Mouse (Mus musculus) megakaryocyte, embryonic 14.5 days (primary cell): Measurements from ENCODE around the gene Aldh16a1. TPM values are rescaled to one million over a fixed set of nuclear protein-coding genes. Genes with fewer than 3 reads are reported as not detected.

ENCODE experiments used
- H3K27me3 ChIP-seq: replicated peaks from 2 replicates; pipeline ENCODE3; 2012; ENCODE audit warnings: inconsistent platforms
- H3K36me3 ChIP-seq: replicated peaks from 2 replicates; pipeline ENCODE3; 2012; ENCODE audit warnings: low read length, inconsistent platforms, mixed read lengths
- H3K4me1 ChIP-seq: 2 replicates; pipeline ENCODE4 v1.6.1; 2012; ENCODE audit warnings: inconsistent platforms
- H3K4me3 ChIP-seq: replicated peaks from 2 replicates; pipeline ENCODE3; 2012; ENCODE audit warnings: moderate library complexity, mild to moderate bottlenecking, inconsistent platforms
- H3K9me3 ChIP-seq: 2 replicates; pipeline ENCODE4 v1.6.1; 2012; ENCODE audit warnings: inconsistent platforms
- FLI1 ChIP-seq: IDR thresholded peaks from 2 replicates; pipeline ENCODE4 v1.6.1; 2012; ENCODE audit warnings: low read length, inconsistent platforms, mixed read lengths
- GATA1 ChIP-seq: IDR thresholded peaks from 3 replicates; pipeline ENCODE4 v1.6.1; 2012; ENCODE audit warnings: mixed read lengths, low read length, inconsistent platforms, borderline replicate concordance
- polyA plus RNA-seq: library from polyadenylated mRNA; stranded (reverse); fragments of >175 nt; gene quantifications from 2 replicates; pipeline ENCODE4 v1.2.3, GENCODE M21; 2012; ENCODE audit warnings: low replicate concordance; ENCODE audit not compliant: insufficient read depth

Gene Aldh16a1
- polyA plus RNA-seq, 1 experiment, result 76.4 TPM

GRCm38 (mm10) chr7:45192585-45193310, 38.4 kb upstream of the Aldh16a1 start:
- H3K36me3 ChIP-seq, result no peaks in the 10 kb centered on the region
- peaks cover 62% of the 10 kb centered on the region for H3K4me1 ChIP-seq
- no peak overlapping the region for H3K4me3 ChIP-seq
- H3K9me3 ChIP-seq, result no peaks in the 10 kb centered on the region
- peaks cover 97% of the 10 kb centered on the region for H3K27me3 ChIP-seq
- TF ChIP-seq GATA1, result no peak
- no peak for TF ChIP-seq FLI1

DNA sequence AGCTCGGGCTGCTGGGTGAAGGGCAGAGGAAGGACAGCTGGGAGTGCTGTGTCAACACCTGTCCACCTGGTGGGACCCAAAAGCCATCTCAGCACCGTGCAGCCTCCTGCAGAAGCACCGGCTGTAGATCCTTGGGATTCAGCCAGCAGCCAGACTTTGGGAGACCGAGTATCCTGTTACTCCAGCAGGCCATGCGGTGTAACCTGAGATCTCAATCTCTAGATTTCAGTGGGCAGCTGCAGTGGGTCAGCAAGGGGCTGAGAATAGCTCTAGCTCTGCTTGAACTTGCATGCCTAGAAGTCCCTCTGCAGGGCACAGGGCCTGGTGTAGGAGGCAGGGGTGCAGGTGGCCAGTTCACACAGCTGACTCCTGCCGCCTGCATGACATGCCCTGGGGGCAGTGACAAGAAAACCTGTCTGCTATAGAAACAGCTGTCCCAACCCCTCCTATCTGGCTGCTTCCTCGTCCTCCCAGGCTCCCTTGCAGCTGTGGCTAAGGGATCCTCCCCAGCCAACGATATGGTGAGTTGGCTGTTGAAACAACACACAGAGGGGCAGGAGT, 37.5 kb upstream of the Aldh16a1 start:
- Histone ChIP-seq H3K36me3 (no peaks in the 10 kb centered on the region), H3K4me3 (no peak overlapping the region), H3K9me3 (no peaks in the 10 kb centered on the region), H3K27me3 (peaks cover 96% of the 10 kb centered on the region), H3K4me1 (peaks cover 58% of the 10 kb centered on the region)
- TF ChIP-seq GATA1 (no peak), FLI1 (no peak)

DNA sequence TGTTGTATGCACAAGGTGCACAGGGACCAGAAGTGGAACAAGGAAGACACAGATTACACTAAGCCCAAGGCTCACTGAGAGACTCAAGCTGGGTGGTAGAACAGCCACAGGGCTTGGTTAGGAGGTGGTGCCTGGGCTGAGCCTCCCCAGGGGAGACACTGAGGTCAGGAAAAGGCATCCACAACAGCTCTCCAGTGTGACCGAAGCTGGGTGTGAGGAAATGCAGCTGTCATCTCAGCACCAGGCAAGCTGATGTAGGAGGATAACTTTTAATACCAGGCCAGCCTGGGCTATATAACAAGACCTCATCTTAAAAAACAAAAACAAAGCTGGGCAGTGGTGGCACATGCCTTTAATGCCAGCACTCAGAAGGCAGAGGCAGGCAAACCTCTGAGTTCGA, 36.8 kb upstream of the Aldh16a1 start:
- no peaks in the 10 kb centered on the region for H3K36me3 ChIP-seq
- TF ChIP-seq GATA1 (no peak), FLI1 (no peak)
- H3K4me1 ChIP-seq, result peaks cover 57% of the 10 kb centered on the region
- no peaks in the 10 kb centered on the region for H3K9me3 ChIP-seq
- no peak overlapping the region for H3K4me3 ChIP-seq
- peaks cover 96% of the 10 kb centered on the region for H3K27me3 ChIP-seq

- peaks cover 49% of the 10 kb centered on the region for H3K4me1 ChIP-seq
- TF ChIP-seq GATA1 (no peak), FLI1 (no peak)
- peaks cover 96% of the 10 kb centered on the region for H3K27me3 ChIP-seq
- H3K36me3 ChIP-seq, result no peaks in the 10 kb centered on the region
- H3K9me3 ChIP-seq, result no peaks in the 10 kb centered on the region
- no peak overlapping the region for H3K4me3 ChIP-seq
These were observed 35.8 kb upstream of the Aldh16a1 start for GRCm38 (mm10) chr7:45190186-45190585.

DNA sequence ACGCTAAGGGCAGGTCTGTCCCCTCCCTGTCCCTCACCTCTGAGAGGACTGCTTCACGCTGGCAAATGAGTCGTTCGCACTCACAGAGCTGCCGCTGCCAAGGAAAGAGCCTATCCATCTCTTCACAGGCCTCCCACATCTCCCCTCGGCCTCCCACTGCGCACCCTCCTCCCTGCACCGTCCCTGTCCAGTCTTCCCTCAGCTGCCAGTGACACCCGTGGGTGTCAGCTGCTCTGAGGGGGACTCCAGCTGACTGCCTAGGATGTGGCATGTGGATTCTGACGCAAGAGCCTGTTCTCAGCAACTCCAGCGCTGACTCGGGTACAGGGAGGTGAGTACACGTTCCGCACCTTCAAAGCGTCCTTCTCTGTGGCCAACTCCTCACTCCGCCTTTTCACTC, 35.2 kb upstream of the Aldh16a1 start:
- Histone ChIP-seq H3K36me3 (no peaks in the 10 kb centered on the region), H3K4me1 (peaks cover 51% of the 10 kb centered on the region), H3K4me3 (no peak overlapping the region), H3K27me3 (peaks cover 96% of the 10 kb centered on the region), H3K9me3 (no peaks in the 10 kb centered on the region)
- no peak for TF ChIP-seq GATA1
- no peak for TF ChIP-seq FLI1

- no peaks in the 10 kb centered on the region for H3K36me3 ChIP-seq
- H3K4me1 ChIP-seq, result peaks cover 64% of the 10 kb centered on the region
- TF ChIP-seq FLI1 (no peak), GATA1 (no peak)
- H3K27me3 ChIP-seq, result peaks cover 98% of the 10 kb centered on the region
- no peaks in the 10 kb centered on the region for H3K9me3 ChIP-seq
- no peak overlapping the region for H3K4me3 ChIP-seq
These were observed 31.5 kb upstream of the Aldh16a1 start for GRCm38 (mm10) chr7:45185921-45186320.

- TF ChIP-seq FLI1 (no peak), GATA1 (no peak)
- Histone ChIP-seq H3K4me1 (peaks cover 50% of the 10 kb centered on the region), H3K27me3 (peaks cover 98% of the 10 kb centered on the region), H3K4me3 (no peak overlapping the region), H3K9me3 (no peaks in the 10 kb centered on the region), H3K36me3 (no peaks in the 10 kb centered on the region)
These were observed 29.3 kb upstream of the Aldh16a1 start for GRCm38 (mm10) chr7:45183672-45184071.

- Histone ChIP-seq H3K36me3 (no peaks in the 10 kb centered on the region), H3K27me3 (peaks cover 98% of the 10 kb centered on the region), H3K4me3 (peak overlapping the region; percentile 87), H3K9me3 (no peaks in the 10 kb centered on the region), H3K4me1 (peaks cover 48% of the 10 kb centered on the region)
- TF ChIP-seq FLI1 (no peak), GATA1 (no peak)
These were observed 28.2 kb upstream of the Aldh16a1 start for GRCm38 (mm10) chr7:45182606-45183005.

GRCm38 (mm10) chr7:45182199-45182601, 27.8 kb upstream of the Aldh16a1 start:
- H3K27me3 ChIP-seq, result peaks cover 99% of the 10 kb centered on the region
- H3K9me3 ChIP-seq, result no peaks in the 10 kb centered on the region
- H3K36me3 ChIP-seq, result no peaks in the 10 kb centered on the region
- peak overlapping the region; percentile 87 for H3K4me3 ChIP-seq
- H3K4me1 ChIP-seq, result peaks cover 47% of the 10 kb centered on the region
- TF ChIP-seq GATA1, result no peak
- TF ChIP-seq FLI1, result no peak

- peaks cover 99% of the 10 kb centered on the region for H3K27me3 ChIP-seq
- peak overlapping the region; percentile 78 for H3K4me3 ChIP-seq
- no peaks in the 10 kb centered on the region for H3K9me3 ChIP-seq
- TF ChIP-seq GATA1, result no peak
- TF ChIP-seq FLI1, result no peak
- H3K36me3 ChIP-seq, result no peaks in the 10 kb centered on the region
- H3K4me1 ChIP-seq, result peaks cover 45% of the 10 kb centered on the region
These were observed 27.2 kb upstream of the Aldh16a1 start for GRCm38 (mm10) chr7:45181540-45181939.
